Mouse (Mus musculus) frontal cortex, adult (tissue): ENCODE results near the gene Gm609.
A peak's percentile ranks its signal among the peaks of the same experiment; 100 is the strongest.

Source experiments
- ATAC-seq: cut with Nextera tagmentation; 2 replicates; pipeline ENCODE4 v1.9.2; 2017; ENCODE audit warnings: mild to moderate bottlenecking, moderate library complexity, mixed read lengths; ENCODE audit not compliant: low TSS enrichment

The Gm609 gene

GRCm38 (mm10) chr16:45397440-45397839, 95.3 kb downstream of the Gm609 start:
- ATAC-seq, result peak; percentile 45

- no peak for ATAC-seq
Observed at GRCm38 (mm10) chr16:45392246-45392645, 100.5 kb downstream of the Gm609 start.

DNA sequence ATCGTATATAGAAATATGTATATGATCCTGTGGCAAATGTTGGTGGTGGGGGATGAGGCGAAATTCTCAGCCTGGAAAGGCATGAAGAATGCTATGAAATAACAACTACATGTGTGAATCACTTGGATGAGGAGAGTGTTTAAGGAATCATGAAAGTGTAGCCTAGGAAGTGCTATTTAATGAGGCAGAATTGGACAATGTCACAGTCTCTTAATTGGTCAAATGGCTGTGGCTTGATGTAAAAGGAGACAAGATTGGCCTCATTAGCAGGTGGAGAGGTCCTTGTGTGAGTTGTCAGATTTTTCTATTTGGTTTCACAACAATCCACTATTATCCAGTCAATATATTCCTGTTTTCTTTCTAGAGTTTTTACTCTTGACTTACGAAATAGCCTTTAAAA, 101.1 kb downstream of the Gm609 start:
- no peak for ATAC-seq

- ATAC-seq, result no peak
Observed at GRCm38 (mm10) chr16:45390286-45390956, 102.3 kb downstream of the Gm609 start.

DNA sequence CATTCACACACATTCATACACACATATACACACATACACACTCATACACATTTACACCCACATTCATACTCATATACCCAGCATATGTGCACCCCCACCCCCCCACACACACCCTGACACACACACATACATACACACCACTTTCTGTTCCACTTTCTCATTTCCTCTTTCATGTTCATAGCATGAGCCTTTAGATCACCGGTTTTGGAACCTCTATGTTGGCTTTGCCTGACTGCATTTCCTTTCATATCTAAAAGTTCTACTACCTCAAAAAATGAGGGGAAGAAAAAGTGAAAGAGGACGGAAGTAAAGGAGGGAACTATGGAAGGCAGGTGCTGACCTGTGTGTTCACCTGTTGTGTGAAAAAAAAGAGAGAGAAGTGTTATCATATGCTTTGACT, 102.9 kb downstream of the Gm609 start:
- no peak for ATAC-seq

DNA sequence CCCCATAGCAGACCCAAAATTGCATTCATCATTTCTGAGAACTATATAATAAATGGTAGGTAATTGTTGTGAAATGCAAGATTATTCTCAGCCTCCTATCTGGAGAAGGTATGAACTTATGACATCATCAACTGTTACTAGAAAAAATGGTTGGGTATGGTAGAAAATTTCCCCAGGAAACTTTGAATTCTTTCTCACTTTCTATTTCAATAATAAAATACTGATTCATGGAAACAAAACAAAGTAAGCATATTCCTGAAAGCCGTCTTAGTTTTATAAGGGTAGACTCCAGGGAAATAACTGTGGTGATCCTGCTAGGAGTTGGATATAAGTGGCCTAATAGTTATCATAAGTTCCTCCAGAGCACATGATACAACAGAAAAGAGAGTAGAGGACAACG, 103.7 kb downstream of the Gm609 start:
- ATAC-seq, result no peak

DNA sequence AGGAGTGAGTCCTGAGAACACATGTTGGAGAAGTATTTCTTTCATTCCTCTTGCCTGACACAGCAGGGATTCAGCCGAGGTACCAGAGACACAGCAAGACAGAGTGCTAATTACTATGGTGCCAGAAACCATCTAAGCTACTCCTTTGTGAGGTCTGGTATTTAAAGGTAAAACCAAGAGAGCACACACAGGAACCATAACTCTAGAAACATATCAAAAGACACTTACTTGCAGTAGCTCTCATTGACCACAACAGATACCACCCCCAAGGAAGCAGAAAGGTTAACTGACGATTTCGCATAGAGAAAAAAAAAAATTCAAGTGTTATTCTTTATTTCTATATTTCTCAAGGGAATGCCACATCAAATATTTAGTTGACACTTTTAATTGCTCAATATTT, 111.0 kb downstream of the Gm609 start:
- ATAC-seq, result no peak

DNA sequence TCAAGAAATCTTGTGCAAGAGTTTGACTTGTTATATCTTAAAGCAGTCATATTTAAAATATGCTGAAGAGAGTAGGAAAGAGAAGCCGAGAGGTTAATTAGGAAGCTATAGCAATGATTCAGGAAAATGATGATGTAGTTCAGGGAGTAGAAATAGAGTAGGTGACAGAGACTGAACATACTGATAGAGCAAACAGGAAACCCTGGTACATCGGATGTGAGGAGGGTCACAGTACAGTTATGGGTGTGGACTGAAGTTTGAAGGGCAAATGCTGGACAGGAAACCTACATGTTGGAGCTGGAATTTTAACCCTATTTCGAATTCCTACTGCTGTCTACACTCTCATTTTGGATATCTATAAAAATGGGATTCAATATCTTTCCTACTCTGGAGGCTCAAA, 113.8 kb downstream of the Gm609 start:
- no peak for ATAC-seq

- no peak for ATAC-seq
Observed at GRCm38 (mm10) chr16:45378147-45378943, 114.4 kb downstream of the Gm609 start.

- no peak for ATAC-seq
Observed at GRCm38 (mm10) chr16:45377332-45377731, 115.4 kb downstream of the Gm609 start.

DNA sequence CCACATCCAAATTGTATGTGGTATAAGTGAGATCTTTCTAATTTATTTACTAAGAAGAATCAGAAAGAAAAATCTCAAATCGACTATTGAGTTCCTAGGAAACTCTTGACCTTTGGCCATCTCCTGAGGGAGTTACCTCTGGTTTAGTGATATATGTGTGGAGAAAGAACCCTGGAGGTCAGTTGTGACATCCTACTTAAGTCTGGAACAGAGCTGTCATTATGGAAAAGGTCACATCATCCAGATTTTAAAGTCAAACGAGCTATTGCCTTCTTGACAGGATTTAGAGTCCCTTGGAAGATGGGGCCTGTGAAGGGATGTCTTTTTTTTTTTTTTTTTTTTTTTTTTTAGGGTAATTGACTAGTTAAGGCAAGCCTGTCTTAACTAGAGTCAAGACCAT, 116.0 kb downstream of the Gm609 start:
- ATAC-seq, result no peak

DNA sequence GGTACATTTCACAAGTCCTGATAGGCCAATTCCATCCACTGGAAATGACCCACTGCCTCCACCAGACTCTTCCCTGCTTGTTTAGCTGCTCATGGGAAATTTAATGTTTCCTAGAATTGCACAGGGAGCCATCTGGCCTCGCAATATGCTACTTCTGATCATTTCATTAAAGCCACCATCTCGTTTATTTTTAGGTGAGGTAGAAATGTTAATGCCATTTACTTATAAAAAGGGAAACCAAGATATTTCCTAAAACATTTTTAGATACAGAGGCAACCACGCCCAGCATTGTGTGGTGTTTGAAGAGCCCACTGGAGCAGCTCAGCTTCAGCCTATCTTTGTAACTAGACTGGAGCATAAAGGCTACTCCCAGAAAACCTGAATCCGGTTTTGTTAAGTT, 116.5 kb downstream of the Gm609 start:
- ATAC-seq, result peak; percentile 34; the same call in 1 of the 2 replicates

- no peak for ATAC-seq
Observed at GRCm38 (mm10) chr16:45375506-45376225, 117.1 kb downstream of the Gm609 start.

GRCm38 (mm10) chr16:45374074-45374473, 118.7 kb downstream of the Gm609 start:
- no peak for ATAC-seq

DNA sequence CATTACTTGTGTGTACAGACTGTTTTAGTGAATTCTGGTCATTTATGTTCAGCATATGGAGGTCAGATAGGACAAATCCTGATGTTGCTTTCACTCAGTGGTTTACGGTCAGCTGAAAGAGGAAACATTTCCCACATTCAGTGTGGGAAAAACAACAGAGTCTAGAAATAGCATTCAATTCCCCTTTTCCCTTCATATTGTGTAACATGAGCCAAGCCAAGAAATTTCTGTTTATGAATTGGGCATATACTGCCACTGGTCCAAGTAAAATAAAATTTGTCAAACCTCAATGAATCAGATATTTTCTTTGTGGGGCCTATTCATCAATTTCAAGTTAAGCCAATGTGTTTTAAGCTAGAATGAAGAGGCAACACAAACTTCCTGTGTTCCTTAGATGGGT, 121.7 kb downstream of the Gm609 start:
- no peak for ATAC-seq

GRCm38 (mm10) chr16:45369285-45369965, 123.3 kb downstream of the Gm609 start:
- ATAC-seq, result no peak

DNA sequence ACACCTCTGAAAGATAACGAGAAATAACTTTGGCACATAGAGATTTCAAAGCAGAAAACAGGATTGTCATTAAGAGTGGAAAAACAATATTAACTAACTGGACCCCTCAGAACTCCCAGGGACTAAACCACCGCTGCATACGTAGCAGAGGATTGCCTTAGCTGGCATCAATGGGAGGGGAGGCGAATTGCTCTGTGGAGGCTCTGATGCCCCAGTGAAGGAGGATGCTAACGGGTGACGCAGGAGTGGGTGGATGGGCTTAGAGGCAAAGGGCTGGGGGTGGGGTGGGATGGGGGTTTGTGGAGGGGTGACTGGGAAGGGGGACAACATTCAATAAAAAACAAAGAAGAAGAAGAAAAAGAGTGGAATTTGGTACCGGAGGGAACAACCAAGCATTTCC, 126.7 kb downstream of the Gm609 start:
- no peak for ATAC-seq

GRCm38 (mm10) chr16:45365353-45365752, 127.4 kb downstream of the Gm609 start:
- no peak for ATAC-seq

DNA sequence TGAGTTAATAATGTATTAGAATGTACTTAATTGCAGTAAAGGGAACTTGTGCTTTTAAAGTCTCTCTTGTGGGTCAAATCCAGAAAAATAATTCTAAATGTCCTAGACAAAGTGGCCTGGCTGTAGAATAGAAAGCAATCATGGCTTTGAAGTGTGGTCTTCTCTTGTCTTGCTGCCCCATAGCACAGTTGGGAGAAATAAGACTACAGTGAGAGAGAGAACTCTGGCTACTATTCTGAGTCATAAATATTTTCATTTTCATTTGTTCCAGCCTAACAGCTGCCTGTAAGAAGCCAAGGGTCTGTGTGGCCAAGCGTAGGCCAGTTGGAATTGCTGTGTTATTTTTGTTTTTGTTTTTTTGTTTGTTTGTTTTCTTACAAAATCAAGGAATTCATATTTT, 128.1 kb downstream of the Gm609 start:
- no peak for ATAC-seq

DNA sequence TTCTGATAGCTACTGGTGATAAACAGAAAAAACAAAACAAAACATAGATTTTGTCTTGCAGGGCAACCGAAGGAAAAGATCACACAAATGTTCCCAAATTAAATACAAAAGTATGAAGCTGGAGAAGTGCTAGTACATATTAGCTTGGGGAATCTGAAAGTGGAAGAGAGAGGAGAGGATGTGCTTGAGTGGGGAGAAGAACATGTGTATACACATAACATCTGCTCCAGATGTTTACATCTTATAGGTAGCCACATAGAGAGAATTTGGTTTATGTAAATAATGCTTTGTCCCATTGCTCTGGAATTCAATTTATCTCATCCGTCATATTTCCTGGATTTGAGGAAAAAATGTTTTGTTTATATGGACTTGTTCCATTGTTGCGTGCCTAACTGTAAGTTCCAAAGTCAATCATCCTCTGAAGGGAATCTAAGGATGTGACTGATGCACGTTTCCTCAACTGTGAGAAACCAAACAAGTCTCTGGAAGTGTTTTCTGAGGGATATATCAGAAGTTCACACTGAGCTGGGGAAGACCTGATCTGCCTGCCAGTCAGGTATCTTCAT, 129.2 kb downstream of the Gm609 start:
- ATAC-seq, result no peak
